Mouse (Mus musculus): Measurements from ENCODE around the gene BC055324.

The BC055324 gene

DNA sequence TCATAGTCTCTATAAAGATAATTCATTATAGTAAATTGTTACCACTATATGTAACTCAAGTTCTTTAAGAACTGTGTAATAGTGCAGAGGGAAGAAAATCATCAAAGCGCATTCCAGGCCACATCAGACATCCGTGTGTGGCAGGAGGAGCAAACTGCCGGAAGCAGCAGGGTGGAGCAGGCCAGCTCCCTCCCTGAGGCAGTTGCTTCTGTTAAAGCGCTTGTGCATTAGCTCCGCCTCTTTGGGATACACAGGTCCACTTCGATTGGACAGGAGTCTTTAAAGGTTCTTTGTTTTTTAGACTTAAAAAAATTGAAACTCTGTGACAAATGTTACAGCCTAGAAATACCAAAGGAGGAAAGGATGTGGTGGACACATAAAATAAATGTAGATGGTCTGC is 52.5 kb downstream of the BC055324 start:
- no peak for DNase-seq

DNA sequence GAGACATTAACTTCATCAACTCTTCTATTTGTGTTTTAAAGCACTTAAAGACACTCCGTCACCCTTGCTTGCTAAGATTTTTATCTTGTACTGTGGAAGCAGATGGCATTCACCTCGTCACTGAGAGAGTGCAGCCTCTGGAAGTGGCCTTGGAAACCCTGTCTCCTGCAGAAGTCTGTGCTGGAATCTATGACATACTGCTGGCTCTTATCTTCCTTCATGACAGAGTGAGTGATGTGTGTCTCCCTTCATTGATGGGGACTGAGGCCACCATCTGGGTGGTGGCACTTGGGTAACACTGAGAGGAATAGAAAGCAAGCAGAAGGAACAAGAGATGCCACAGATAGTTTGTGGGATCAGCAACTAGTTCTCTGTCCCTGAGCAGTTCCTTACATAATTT is 60.0 kb downstream of the BC055324 start:
- no peak for DNase-seq

GRCm38 (mm10) chr1:163931801-163932200 is 62.8 kb downstream of the BC055324 start:
- DNase-seq, result no peak

DNA sequence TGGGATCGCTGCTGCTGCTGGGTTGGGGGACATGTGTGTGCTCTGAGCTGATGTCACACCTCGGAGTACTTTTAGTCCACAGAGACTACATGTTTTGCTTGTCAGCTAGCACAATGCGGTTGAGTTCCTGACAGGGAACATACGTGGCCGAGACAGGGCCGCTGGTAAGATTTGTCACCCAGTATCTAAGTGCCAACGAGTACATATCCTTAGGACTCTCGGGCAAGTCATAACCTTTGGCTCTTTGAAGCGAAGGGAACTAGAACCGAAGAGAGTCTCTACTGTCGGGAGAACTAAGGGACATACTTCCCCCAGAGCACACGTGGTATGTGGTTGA is 64.2 kb downstream of the BC055324 start:
- no peak for DNase-seq

- DNase-seq, result peak; percentile 88
These were observed 64.7 kb downstream of the BC055324 start for GRCm38 (mm10) chr1:163929636-163930457.

DNA sequence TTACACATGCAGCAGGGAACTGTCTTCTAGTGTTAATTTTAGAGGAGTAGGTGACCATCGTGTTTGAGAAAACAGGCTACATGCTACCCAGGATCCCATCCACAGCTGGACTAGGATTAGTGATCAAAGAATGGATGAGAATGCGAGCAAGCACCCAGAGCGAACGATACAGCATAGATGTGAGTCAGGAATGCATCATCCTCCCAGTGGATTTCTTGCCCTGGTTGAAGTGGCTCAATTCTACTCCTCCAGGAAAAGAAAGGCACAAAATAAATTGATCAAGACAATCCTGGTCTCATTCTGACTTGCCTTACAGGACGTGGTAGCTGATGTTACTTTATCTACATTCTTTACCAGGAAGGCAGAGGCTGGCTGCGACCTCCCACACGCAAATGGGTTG is 65.8 kb downstream of the BC055324 start, which contains the start of gene Scyl3:
Scyl3 (plus strand) TSS at position 255 of the 400 bp plus-strand sequence.
- DNase-seq, result no peak

- DNase-seq, result no peak
These were observed 70.5 kb downstream of the BC055324 start for GRCm38 (mm10) chr1:163924093-163924492.

- no peak for DNase-seq
These were observed 77.0 kb downstream of the BC055324 start for GRCm38 (mm10) chr1:163917349-163918160.

DNA sequence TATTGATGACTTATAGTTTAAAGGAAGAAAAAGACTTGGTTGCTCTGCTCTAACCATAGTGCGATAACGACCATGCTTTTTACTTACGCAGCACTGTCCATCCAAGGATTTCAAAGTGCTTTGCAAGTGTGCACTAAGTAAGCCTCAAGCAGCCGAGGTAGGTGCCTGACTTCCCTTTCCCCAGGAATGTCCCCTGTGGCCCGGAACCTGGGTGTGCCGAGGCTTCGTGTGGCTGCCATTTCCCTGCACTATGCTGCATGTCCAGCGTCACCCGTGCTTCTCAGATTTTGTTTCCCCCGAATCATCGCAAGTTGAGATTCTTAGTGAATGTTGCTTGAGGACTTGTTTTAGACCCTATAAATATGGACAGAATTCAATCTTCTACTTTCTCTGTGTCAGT is 82.6 kb downstream of the BC055324 start:
- no peak for DNase-seq

DNA sequence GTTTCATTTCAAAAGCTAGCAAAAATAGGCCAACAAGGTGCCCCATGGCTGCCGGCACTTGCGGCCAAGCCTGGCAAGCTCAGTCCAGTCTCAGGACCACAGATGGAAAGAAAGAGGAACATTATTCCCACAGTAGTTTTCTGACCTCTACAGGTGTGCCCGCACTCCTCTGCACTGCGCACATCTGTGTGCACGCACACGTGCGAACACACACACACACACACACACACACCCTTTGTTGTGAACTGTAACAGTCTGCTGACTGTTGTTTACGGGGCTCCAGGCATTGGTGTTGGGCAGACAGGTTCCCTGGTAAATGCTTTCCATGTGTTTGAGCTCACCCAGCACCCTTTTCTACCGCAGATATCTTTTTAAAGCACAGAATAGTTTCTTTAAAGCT is 83.8 kb downstream of the BC055324 start:
- no peak for DNase-seq

GRCm38 (mm10) chr1:163910343-163910742 is 84.3 kb downstream of the BC055324 start:
- no peak for DNase-seq

GRCm38 (mm10) chr1:163908389-163908788 is 86.2 kb downstream of the BC055324 start:
- no peak for DNase-seq

GRCm38 (mm10) chr1:163907007-163907811 is 87.4 kb downstream of the BC055324 start:
- no peak for DNase-seq

- no peak for DNase-seq
These were observed 91.2 kb downstream of the BC055324 start for GRCm38 (mm10) chr1:163903411-163903810.

GRCm38 (mm10) chr1:163900168-163900567 is 94.4 kb downstream of the BC055324 start:
- no peak for DNase-seq

- no peak for DNase-seq
These were observed 95.0 kb downstream of the BC055324 start for GRCm38 (mm10) chr1:163899575-163899974.

GRCm38 (mm10) chr1:163898291-163898764 is 96.3 kb downstream of the BC055324 start:
- no peak for DNase-seq
